Mouse (Mus musculus) intestine, embryonic 15.5 days (tissue): ENCODE measurements at regions not wholly inside any gene's neighbourhood (a gene's known extent, or its start where the extent isn't known, plus 50 kb on each side); places are given as distances from the start of the nearest gene placed in this dataset.
A peak's percentile ranks its signal among the peaks of the same experiment; 100 is the strongest.

ENCODE experiments used
- ATAC-seq: fragments of 200-750 bp; cut with Nextera tagmentation; 2 replicates; pipeline ENCODE4 v1.8.0; 2017; ENCODE audit warnings: moderate TSS enrichment, moderate library complexity
- H3K27ac ChIP-seq: fragments of 300-500 bp; sonication (generic); 2 replicates; pipeline ENCODE4 v1.5.1; 2015; ENCODE audit warnings: mild to moderate bottlenecking, inconsistent platforms
- H3K27me3 ChIP-seq: fragments of 300-500 bp; sonication (generic); replicated peaks from 2 replicates; pipeline ENCODE4 v1.6.1; 2015; ENCODE audit warnings: inconsistent platforms
- H3K36me3 ChIP-seq: fragments of 300-500 bp; sonication (generic); 2 replicates; pipeline ENCODE4 v1.6.1; 2015; ENCODE audit warnings: inconsistent platforms
- H3K4me1 ChIP-seq: fragments of 300-500 bp; sonication (generic); replicated peaks from 2 replicates; pipeline ENCODE4 v1.6.1; 2015; ENCODE audit warnings: inconsistent platforms
- H3K4me2 ChIP-seq: fragments of 300-500 bp; sonication (generic); replicated peaks from 2 replicates; pipeline ENCODE4 v1.6.1; 2015; ENCODE audit warnings: mild to moderate bottlenecking, inconsistent platforms
- H3K4me3 ChIP-seq: fragments of 300-500 bp; sonication (generic); replicated peaks from 2 replicates; pipeline ENCODE4 v1.5.1; 2015; ENCODE audit warnings: inconsistent platforms
- H3K9ac ChIP-seq: fragments of 300-500 bp; sonication (generic); 2 replicates; pipeline ENCODE4 v1.6.1; 2015; ENCODE audit warnings: inconsistent platforms
- H3K9me3 ChIP-seq: fragments of 300-500 bp; sonication (generic); 2 replicates; pipeline ENCODE4 v1.6.1; 2016; ENCODE audit warnings: inconsistent platforms
- WGBS: fragments of 180-500 bp; shearing (Covaris S2); methylation state at CpG from one replicate; pipeline ENCODE4 v1.1.7; 2015; 5-methylcytosine and 5-hydroxymethylcytosine counted together

GRCm38 (mm10) chr1:137899916-137900601, 275.4 kb downstream of the Ptprc start:
- Histone ChIP-seq H3K4me2 (peak overlapping the region; percentile 70), H3K4me3 (peak overlapping the region; percentile 56), H3K9ac (peak overlapping the region; percentile 49), H3K36me3 (no peaks in the 10 kb centered on the region), H3K4me1 (no peaks in the 10 kb centered on the region), H3K27ac (peak overlapping the region; percentile 77), H3K9me3 (no peaks in the 10 kb centered on the region), H3K27me3 (no peaks in the 10 kb centered on the region)
- WGBS = under 1% methylated on average over 14 of the region's 14 CpGs
- peak; percentile 87 for ATAC-seq

GRCm38 (mm10) chr1:137899305-137899704, 276.2 kb downstream of the Ptprc start:
- no peaks in the 10 kb centered on the region for H3K27me3 ChIP-seq
- peak overlapping the region; percentile 91; the same call in 1 of the 2 replicates for H3K27ac ChIP-seq
- H3K4me2 ChIP-seq = peak overlapping the region; percentile 70
- H3K9ac ChIP-seq = peak overlapping the region; percentile 67
- no peaks in the 10 kb centered on the region for H3K9me3 ChIP-seq
- WGBS = 3% methylated on average over 6 of the region's 6 CpGs
- no peak for ATAC-seq
- H3K4me3 ChIP-seq = peak overlapping the region; percentile 56
- H3K36me3 ChIP-seq = no peaks in the 10 kb centered on the region
- no peaks in the 10 kb centered on the region for H3K4me1 ChIP-seq

- H3K4me2 ChIP-seq = peak overlapping the region; percentile 70
- ATAC-seq = peak; percentile 60
- peak overlapping the region; percentile 56 for H3K4me3 ChIP-seq
- 2% methylated on average over 3 of the region's 3 CpGs for WGBS
- no peaks in the 10 kb centered on the region for H3K4me1 ChIP-seq
- H3K9me3 ChIP-seq = no peaks in the 10 kb centered on the region
- peak overlapping the region; percentile 67 for H3K9ac ChIP-seq
- no peaks in the 10 kb centered on the region for H3K27me3 ChIP-seq
- H3K36me3 ChIP-seq = no peaks in the 10 kb centered on the region
- H3K27ac ChIP-seq = peak overlapping the region; percentile 91
Observed at GRCm38 (mm10) chr1:137898891-137899290, 276.6 kb downstream of the Ptprc start.

GRCm38 (mm10) chr1:137898397-137898796, 277.1 kb downstream of the Ptprc start:
- Histone ChIP-seq H3K27ac (peak overlapping the region; percentile 91), H3K9ac (peak overlapping the region; percentile 67), H3K9me3 (no peaks in the 10 kb centered on the region), H3K4me1 (no peaks in the 10 kb centered on the region), H3K4me2 (peak overlapping the region; percentile 70), H3K36me3 (no peaks in the 10 kb centered on the region), H3K27me3 (no peaks in the 10 kb centered on the region), H3K4me3 (peak overlapping the region; percentile 56)
- ATAC-seq = peak; percentile 97
- WGBS = 0% methylated on average over 11 of the region's 11 CpGs

GRCm38 (mm10) chr1:137881656-137882055, 293.9 kb downstream of the Ptprc start:
- Histone ChIP-seq H3K27me3 (no peaks in the 10 kb centered on the region), H3K4me1 (no peaks in the 10 kb centered on the region), H3K9ac (no peak overlapping the region), H3K9me3 (no peaks in the 10 kb centered on the region), H3K4me3 (no peak overlapping the region), H3K27ac (no peak overlapping the region), H3K36me3 (no peaks in the 10 kb centered on the region), H3K4me2 (no peak overlapping the region)
- ATAC-seq = no peak
- 43% methylated on average over 3 of the region's 3 CpGs for WGBS

GRCm38 (mm10) chr1:137874361-137874760, 301.1 kb downstream of the Ptprc start:
- H3K9ac ChIP-seq = no peak overlapping the region
- H3K36me3 ChIP-seq = no peaks in the 10 kb centered on the region
- H3K9me3 ChIP-seq = no peaks in the 10 kb centered on the region
- no peak for ATAC-seq
- no peak overlapping the region for H3K4me3 ChIP-seq
- no peak overlapping the region for H3K27ac ChIP-seq
- H3K4me2 ChIP-seq = no peak overlapping the region
- H3K27me3 ChIP-seq = no peaks in the 10 kb centered on the region
- H3K4me1 ChIP-seq = no peaks in the 10 kb centered on the region
- 67% methylated on average over 2 of the region's 2 CpGs for WGBS

- ATAC-seq = no peak
- H3K27me3 ChIP-seq = no peaks in the 10 kb centered on the region
- 68% methylated on average over 1 of the region's 1 CpGs for WGBS
Observed at GRCm38 (mm10) chr1:137873628-137874027, 301.9 kb downstream of the Ptprc start.

GRCm38 (mm10) chr1:137865030-137865429, 310.5 kb downstream of the Ptprc start:
- no peaks in the 10 kb centered on the region for H3K27me3 ChIP-seq
- WGBS = 53% methylated on average over 1 of the region's 1 CpGs
- H3K4me2 ChIP-seq = no peak overlapping the region
- H3K4me1 ChIP-seq = no peaks in the 10 kb centered on the region
- no peak for ATAC-seq
- no peak overlapping the region for H3K4me3 ChIP-seq
- H3K27ac ChIP-seq = no peak overlapping the region
- H3K9me3 ChIP-seq = no peaks in the 10 kb centered on the region
- no peak overlapping the region for H3K9ac ChIP-seq
- no peaks in the 10 kb centered on the region for H3K36me3 ChIP-seq

More at GRCm38 (mm10) chr1:137873628-137874027, 301.9 kb downstream of the Ptprc start:
- Histone ChIP-seq H3K9me3 (no peaks in the 10 kb centered on the region), H3K4me2 (no peak overlapping the region), H3K4me1 (no peaks in the 10 kb centered on the region), H3K27ac (no peak overlapping the region), H3K36me3 (no peaks in the 10 kb centered on the region), H3K4me3 (no peak overlapping the region), H3K9ac (no peak overlapping the region)

- H3K9me3 ChIP-seq = no peaks in the 10 kb centered on the region
- ATAC-seq = no peak
- no peak overlapping the region for H3K4me2 ChIP-seq
- H3K4me3 ChIP-seq = no peak overlapping the region
- H3K36me3 ChIP-seq = no peaks in the 10 kb centered on the region
- 85% methylated on average over 7 of the region's 7 CpGs for WGBS
- H3K4me1 ChIP-seq = no peaks in the 10 kb centered on the region
- no peak overlapping the region for H3K9ac ChIP-seq
- H3K27ac ChIP-seq = no peak overlapping the region
- no peaks in the 10 kb centered on the region for H3K27me3 ChIP-seq
Observed at GRCm38 (mm10) chr1:137863506-137863905, 312.0 kb downstream of the Ptprc start.

- Histone ChIP-seq H3K36me3 (no peaks in the 10 kb centered on the region), H3K4me3 (no peak overlapping the region), H3K27me3 (no peaks in the 10 kb centered on the region), H3K4me1 (no peaks in the 10 kb centered on the region), H3K9ac (no peak overlapping the region), H3K4me2 (no peak overlapping the region), H3K9me3 (no peaks in the 10 kb centered on the region), H3K27ac (no peak overlapping the region)
- WGBS = 73% methylated on average over 2 of the region's 2 CpGs
- ATAC-seq = no peak
Observed at GRCm38 (mm10) chr1:137852262-137852661, 323.2 kb downstream of the Ptprc start.

GRCm38 (mm10) chr1:137847311-137847923, 328.1 kb downstream of the Ptprc start:
- Histone ChIP-seq H3K9me3 (no peaks in the 10 kb centered on the region), H3K36me3 (no peaks in the 10 kb centered on the region), H3K4me3 (no peak overlapping the region), H3K27me3 (no peaks in the 10 kb centered on the region), H3K4me1 (no peaks in the 10 kb centered on the region), H3K27ac (no peak overlapping the region), H3K9ac (no peak overlapping the region), H3K4me2 (no peak overlapping the region)
- no peak for ATAC-seq
- 86% methylated on average over 10 of the region's 10 CpGs for WGBS

- H3K4me3 ChIP-seq = no peak overlapping the region
- no peak overlapping the region for H3K27ac ChIP-seq
- H3K9ac ChIP-seq = no peak overlapping the region
- no peaks in the 10 kb centered on the region for H3K27me3 ChIP-seq
- H3K36me3 ChIP-seq = no peaks in the 10 kb centered on the region
- ATAC-seq = no peak
- H3K4me1 ChIP-seq = no peaks in the 10 kb centered on the region
- WGBS = 64% methylated on average over 1 of the region's 1 CpGs
- no peaks in the 10 kb centered on the region for H3K9me3 ChIP-seq
- H3K4me2 ChIP-seq = no peak overlapping the region
Observed at GRCm38 (mm10) chr1:137846857-137847256, 328.7 kb downstream of the Ptprc start.

GRCm38 (mm10) chr1:137840531-137840930, 335.0 kb downstream of the Ptprc start:
- no peak overlapping the region for H3K4me3 ChIP-seq
- no peak overlapping the region for H3K4me2 ChIP-seq
- H3K9me3 ChIP-seq = no peaks in the 10 kb centered on the region
- no peak overlapping the region for H3K9ac ChIP-seq
- H3K36me3 ChIP-seq = no peaks in the 10 kb centered on the region
- no peak for ATAC-seq
- no peaks in the 10 kb centered on the region for H3K4me1 ChIP-seq
- H3K27me3 ChIP-seq = no peaks in the 10 kb centered on the region
- H3K27ac ChIP-seq = no peak overlapping the region
